Mouse (Mus musculus) thymus, adult 2 months (tissue): ENCODE measurements at regions not wholly inside any gene's neighbourhood (a gene's known extent, or its start where the extent isn't known, plus 50 kb on each side); places are given as distances from the start of the nearest gene placed in this dataset.

ENCODE experiments used
- CTCF ChIP-seq: fragments of 200-500 bp; IDR thresholded peaks from 2 replicates; pipeline ENCODE4 v1.5.1; 2012; ENCODE audit warnings: mild to moderate bottlenecking, control low read depth, low read length, moderate library complexity, borderline replicate concordance; ENCODE audit not compliant: control insufficient read depth, poor library complexity, insufficient read depth; ENCODE audit errors: extremely low read depth
- POLR2A ChIP-seq: fragments of 200-500 bp; IDR thresholded peaks from 2 replicates; pipeline ENCODE4 v1.6.1; 2012; ENCODE audit warnings: mild to moderate bottlenecking, low read length, control low read depth, moderate library complexity; ENCODE audit not compliant: control insufficient read depth, poor library complexity, insufficient read depth; ENCODE audit errors: extremely low read depth

DNA sequence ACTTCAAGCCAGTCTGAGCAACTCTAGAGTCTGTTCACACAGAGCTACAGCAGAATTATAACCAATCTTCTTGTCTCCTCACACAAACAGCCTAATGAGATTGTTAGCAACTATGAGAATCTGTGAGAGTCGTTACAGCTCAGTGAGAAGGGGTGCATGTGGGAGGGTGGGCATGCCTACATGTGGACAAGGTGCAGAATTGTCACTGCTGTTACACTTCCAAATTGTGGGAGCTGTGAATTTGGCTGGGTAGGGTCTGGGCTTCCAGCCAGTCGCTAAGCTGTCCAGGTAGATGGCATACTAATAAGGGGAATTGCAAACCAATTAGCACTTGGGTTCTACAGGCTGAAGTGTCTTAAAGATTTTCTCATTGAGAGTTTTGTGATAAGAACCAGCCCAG is 762.1 kb downstream of the Gm826 start:
- TF ChIP-seq POLR2A (no peak), CTCF (no peak)
